In the genomic region with DNA sequence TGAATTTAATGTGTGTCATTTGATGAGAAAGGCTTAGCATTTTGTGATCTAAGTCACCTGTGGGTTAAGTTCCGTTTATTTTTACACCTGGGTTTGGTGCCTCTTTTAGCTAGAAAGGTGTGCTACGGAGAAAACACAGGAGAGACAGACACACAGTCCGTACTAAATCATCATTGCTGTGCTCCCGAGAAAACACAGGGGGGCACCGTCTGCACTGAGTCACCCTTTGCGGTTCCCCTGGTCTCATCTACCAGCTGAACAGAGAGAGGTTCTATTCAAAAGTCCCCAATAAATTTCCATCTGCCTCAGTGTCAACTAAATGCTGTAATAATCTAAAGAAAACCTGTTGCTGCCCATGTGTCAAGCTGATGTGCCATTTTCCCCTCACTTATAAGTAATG, we compare ENCODE assay signal across 17 mouse cellular contexts. TPM values are rescaled to one million over a fixed set of nuclear protein-coding genes. Genes with fewer than 3 reads are reported as not detected.
DNase-seq lines count a peak whose midpoint lies in the region; TF ChIP-seq lines count a peak whose summit lies in the region.
"Had no signal": no experiment of that assay in that cellular context is flagged by ENCODE, and none has a peak within 500 bp of the region (broad histone marks: within the 10 kb centered on the region; RNA-seq: fewer than 3 reads in every experiment).

No protein-coding gene starts in this region.

- H3K27ac ChIP-seq in heart, adult 2 months, result no peak overlapping the region
- no peak overlapping the region for H3K27ac ChIP-seq in layer of hippocampus, adult 2 months
- H3K27ac ChIP-seq in MEL (ENCODE audit: control insufficient read depth, low read depth, low read length), result no peak overlapping the region
- H3K27ac ChIP-seq in thymus, adult 2 months (ENCODE audit: control insufficient read depth, insufficient read depth, low read length), result no peak overlapping the region
- H3K27ac ChIP-seq: hindbrain, embryonic 13.5 days; limb, embryonic 15.5 days had no signal

- no peaks in the 10 kb centered on the region for H3K79me2 ChIP-seq in heart, adult 2 months (replicated peaks; ENCODE audit: control insufficient read depth, insufficient read depth, low read length)
- H3K79me2 ChIP-seq in MEL (ENCODE audit: control insufficient read depth, insufficient read depth, low read length, poor library complexity), result no peaks in the 10 kb centered on the region

- H3K27me3 ChIP-seq in heart, adult 2 months (ENCODE audit: control insufficient read depth, insufficient read depth, low read length), result no peaks in the 10 kb centered on the region
- H3K27me3 ChIP-seq in MEL (ENCODE audit: control insufficient read depth in 1 of 2, insufficient read depth in 2 of 2, low read length in 2 of 2), result no peaks in the 10 kb centered on the region
- no peaks in the 10 kb centered on the region for H3K27me3 ChIP-seq in thymus, adult 2 months (ENCODE audit: control insufficient read depth, insufficient read depth, low read length)
- H3K27me3 ChIP-seq: hindbrain, embryonic 13.5 days; limb, embryonic 15.5 days had no signal

- TF ChIP-seq RAD21 in MEL (IDR thresholded peaks at IDR 0.05; ENCODE audit: low read depth, low read length), result peak; percentile 47

- no peak for TF ChIP-seq POLR2A in heart, adult 2 months (IDR thresholded peaks at IDR 0.05; ENCODE audit: insufficient read depth, low read depth, low read length)
- TF ChIP-seq POLR2A in MEL (IDR thresholded peaks at IDR 0.05; ENCODE audit: control insufficient read depth in 1 of 2, insufficient read depth in 1 of 2, low read depth in 1 of 2, low read length in 2 of 2, poor library complexity in 1 of 2), result no peak
- no peak for TF ChIP-seq POLR2A in thymus, adult 2 months (IDR thresholded peaks at IDR 0.05; ENCODE audit: control insufficient read depth, extremely low read depth, insufficient read depth, low read length, poor library complexity)

- 71% methylated on average over 6 of the region's 6 CpGs for WGBS in heart, adult 2 months
- 88% methylated on average over 6 of the region's 6 CpGs for WGBS in thymus, adult 2 months

- H3K9me3 ChIP-seq in MEL (replicated peaks; ENCODE audit: insufficient read depth, low read length), result no peaks in the 10 kb centered on the region
- H3K9me3 ChIP-seq: hindbrain, embryonic 13.5 days; limb, embryonic 15.5 days had no signal

- no peak overlapping the region for H3K4me3 ChIP-seq in heart, adult 2 months
- H3K4me3 ChIP-seq in layer of hippocampus, adult 2 months, result no peak overlapping the region
- H3K4me3 ChIP-seq in MEL (ENCODE audit: control insufficient read depth in 1 of 2, insufficient read depth in 1 of 2, low read depth in 2 of 2, low read length in 2 of 2), result no peak overlapping the region
- H3K4me3 ChIP-seq in thymus, adult 2 months (ENCODE audit: control insufficient read depth, insufficient read depth, low read length), result no peak overlapping the region
- H3K4me3 ChIP-seq: erythroblast, embryonic 14.5 days; hindbrain, embryonic 13.5 days; limb, embryonic 15.5 days had no signal

- no peak for TF ChIP-seq EP300 in heart, adult 2 months (IDR thresholded peaks at IDR 0.05; ENCODE audit: insufficient read depth, low read depth, low read length)
- TF ChIP-seq EP300 in MEL (IDR thresholded peaks at IDR 0.05; ENCODE audit: low read depth in 1 of 2, low read length in 2 of 2), result no peak

- DNase-seq in heart, adult 2 months, result peak in 1 of 2 experiments; percentile 14
- no peak for DNase-seq in heart, adult 18-20 months
- no peak for DNase-seq in layer of hippocampus, adult 2 months (ENCODE audit: low spot score in 2 of 2)
- no peak for DNase-seq in layer of hippocampus, adult 11-12 months (ENCODE audit: low spot score)
- peak; percentile 24 for DNase-seq in 3T3-L1 (ENCODE audit: low read depth, low spot score)
- DNase-seq in MEL (ENCODE audit: low read depth, low spot score), result no peak
- no peak for DNase-seq in thymus, adult 2 months
- no peak for DNase-seq in thymus, postnatal 14 days
- DNase-seq: adrenal gland, postnatal 25 days; kidney, postnatal 14 days had no signal

- no peaks in the 10 kb centered on the region for H3K36me3 ChIP-seq in heart, adult 2 months (ENCODE audit: control insufficient read depth, insufficient read depth, low read length)
- H3K36me3 ChIP-seq in MEL (ENCODE audit: control insufficient read depth in 1 of 2, insufficient read depth in 2 of 2, low read length in 2 of 2), result no peaks in the 10 kb centered on the region
- no peaks in the 10 kb centered on the region for H3K36me3 ChIP-seq in thymus, adult 2 months (ENCODE audit: control insufficient read depth, insufficient read depth, low read length)
- H3K36me3 ChIP-seq: hindbrain, embryonic 13.5 days; limb, embryonic 15.5 days had no signal

- peak; percentile 61 for TF ChIP-seq CTCF in heart, adult 2 months (IDR thresholded peaks at IDR 0.05)
- peak; percentile 63 for TF ChIP-seq CTCF in layer of hippocampus, adult 2 months (conservative IDR thresholded peaks at IDR 0.05)
- peak in 2 of 3 experiments; percentile 41 to 44; a peak in 4 of 6 replicates for TF ChIP-seq CTCF in MEL (IDR thresholded peaks at IDR 0.05 in 2 of 3, conservative IDR thresholded peaks at IDR 0.05 in 1 of 3; ENCODE audit: control insufficient read depth in 1 of 3, insufficient read depth in 1 of 3, low read depth in 2 of 3, low read length in 3 of 3, poor library complexity in 1 of 3, severe bottlenecking in 1 of 3)
- TF ChIP-seq CTCF in thymus, adult 2 months (IDR thresholded peaks at IDR 0.05; ENCODE audit: borderline replicate concordance, control insufficient read depth, extremely low read depth, insufficient read depth, low read length, poor library complexity), result no peak

- intact Hi-C loops in heart, adult 2 months (cut with DNase I), result no loop called here

- no peak overlapping the region for H3K9ac ChIP-seq in heart, adult 2 months (ENCODE audit: low read depth, low read length)
- H3K9ac ChIP-seq in MEL (ENCODE audit: control insufficient read depth, low read depth, low read length, poor library complexity, severe bottlenecking), result no peak overlapping the region
- H3K9ac ChIP-seq: hindbrain, embryonic 13.5 days; limb, embryonic 15.5 days had no signal

- no peaks in the 10 kb centered on the region for H3K4me1 ChIP-seq in heart, adult 2 months (ENCODE audit: control insufficient read depth, insufficient read depth, low read length)
- H3K4me1 ChIP-seq in MEL (ENCODE audit: control insufficient read depth in 1 of 2, insufficient read depth in 2 of 2, low read length in 2 of 2), result no peaks in the 10 kb centered on the region
- H3K4me1 ChIP-seq in thymus, adult 2 months (replicated peaks; ENCODE audit: control insufficient read depth, insufficient read depth, low read length), result no peaks in the 10 kb centered on the region

TF ChIP-seq in MEL, 35 proteins besides CTCF, POLR2A, EP300 and RAD21:
- no peak for TF ChIP-seq USF2 (IDR thresholded peaks at IDR 0.05; ENCODE audit: borderline replicate concordance in 1 of 2, insufficient read depth in 1 of 2, low read depth in 1 of 2, low read length in 2 of 2)
- no peak for TF ChIP-seq POLR2AphosphoS5 (IDR thresholded peaks at IDR 0.05; ENCODE audit: borderline replicate concordance, low read depth, low read length)
- peak; percentile 33 for TF ChIP-seq ZC3H11A (IDR thresholded peaks at IDR 0.05; ENCODE audit: low read depth, low read length)
- peak; percentile 58 for TF ChIP-seq SMC3 (IDR thresholded peaks at IDR 0.05; ENCODE audit: low read depth, low read length)

RNA-seq across cellular contexts. Expression of a gene that starts 8.5 kb away (rescaled TPM):
- 10 to 100 TPM; 21.0 to 32.4 TPM for total RNA-seq in heart, adult 2 months (2021)
- polyA plus RNA-seq in heart, adult 2 months (2012; rRNA removed), result 10.5 and 19.5 TPM in 2 replicates
- total RNA-seq in heart, adult 18-20 months (2021), result 10 to 100 TPM; 26.8 to 29.7 TPM
- total RNA-seq in layer of hippocampus, adult 2 months (2021), result not detected
- total RNA-seq in MEL (2012; rRNA removed), result not detected in 2 replicates
- polyA plus RNA-seq in MEL (2012; ENCODE audit: insufficient read depth in 1 of 2, insufficient read length in 2 of 2, low read depth in 1 of 2, low replicate concordance in 2 of 2, missing spikeins in 1 of 2), result not detected
- 0.31 and 1.2 TPM in 2 replicates for polyA plus RNA-seq in thymus, adult 2 months (2012; rRNA removed)
- total RNA-seq: adrenal gland, postnatal 25 days; granulocyte monocyte progenitor cell, adult 5-6 weeks; left cerebral cortex, adult 18-20 months; megakaryocyte-erythroid progenitor cell, adult 5-6 weeks had no signal
- polyA plus RNA-seq: cortical plate, adult 2 months; erythroblast, embryonic 14.5 days had no signal

Comparison
In these comparisons a context has a peak if more than half of its experiments do, and no peak if none do; other contexts are left out.
1. RNA of a gene that starts 8.5 kb away (total RNA-seq): 21.0 to 32.4 TPM in heart, adult 2 months and 26.8 to 29.7 TPM in heart, adult 18-20 months; not detected in layer of hippocampus, adult 2 months and not detected in MEL; every median in the first group is over 10 times any median in the second.